Mouse (Mus musculus) megakaryocyte, embryonic 14.5 days (primary cell): ENCODE measurements at regions not wholly inside any gene's neighbourhood (a gene's known extent, or its start where the extent isn't known, plus 50 kb on each side); places are given as distances from the start of the nearest gene placed in this dataset.

Source experiments
- FLI1 ChIP-seq: IDR thresholded peaks from 2 replicates; pipeline ENCODE4 v1.6.1; 2012; ENCODE audit warnings: low read length, inconsistent platforms, mixed read lengths
- GATA1 ChIP-seq: IDR thresholded peaks from 3 replicates; pipeline ENCODE4 v1.6.1; 2012; ENCODE audit warnings: mixed read lengths, low read length, inconsistent platforms, borderline replicate concordance

GRCm38 (mm10) chr6:117651551-117651950 is 189.4 kb upstream of the Zfp637 start:
- no peak for TF ChIP-seq FLI1
- TF ChIP-seq GATA1, result no peak
